Mouse (Mus musculus) embryo, embryonic 11 days (tissue): ENCODE results near the gene Slc39a11.

ENCODE experiments used
- DNase-seq: peaks from one replicate; pipeline ENCODE4 v3.0.0-alpha.2; 2015

Slc39a11 gene

GRCm38 (mm10) chr11:113389637-113390036, 260.2 kb downstream of the Slc39a11 start:
- peak; percentile 37 for DNase-seq

GRCm38 (mm10) chr11:113382674-113383571, 267.0 kb downstream of the Slc39a11 start:
- peak; percentile 75 for DNase-seq

- no peak for DNase-seq
Observed at GRCm38 (mm10) chr11:113381550-113381949, 268.3 kb downstream of the Slc39a11 start.

- DNase-seq, result no peak
Observed at GRCm38 (mm10) chr11:113378867-113379266, 271.0 kb downstream of the Slc39a11 start.

- DNase-seq, result no peak
Observed at GRCm38 (mm10) chr11:113376066-113376465, 273.8 kb downstream of the Slc39a11 start.

- no peak for DNase-seq
Observed at GRCm38 (mm10) chr11:113373926-113374325, 276.0 kb downstream of the Slc39a11 start.

- no peak for DNase-seq
Observed at GRCm38 (mm10) chr11:113373331-113373730, 276.5 kb downstream of the Slc39a11 start.

GRCm38 (mm10) chr11:113368046-113368445, 281.8 kb downstream of the Slc39a11 start:
- DNase-seq, result peak; percentile 54

- peak; percentile 60 for DNase-seq
Observed at GRCm38 (mm10) chr11:113366257-113367030, 283.4 kb downstream of the Slc39a11 start.

GRCm38 (mm10) chr11:113363739-113364138, 286.1 kb downstream of the Slc39a11 start:
- DNase-seq, result peak; percentile 27

- DNase-seq, result no peak
Observed at GRCm38 (mm10) chr11:113362617-113363016, 287.3 kb downstream of the Slc39a11 start.

GRCm38 (mm10) chr11:113360049-113360835, 289.6 kb downstream of the Slc39a11 start:
- DNase-seq, result no peak

GRCm38 (mm10) chr11:113355932-113356331, 293.9 kb downstream of the Slc39a11 start:
- DNase-seq, result no peak

GRCm38 (mm10) chr11:113352085-113352815, 297.6 kb downstream of the Slc39a11 start:
- DNase-seq, result peak; percentile 41

GRCm38 (mm10) chr11:113350583-113350982, 299.3 kb downstream of the Slc39a11 start:
- no peak for DNase-seq

GRCm38 (mm10) chr11:113346895-113347514, 302.9 kb downstream of the Slc39a11 start:
- DNase-seq, result no peak

GRCm38 (mm10) chr11:113339770-113340169, 310.1 kb downstream of the Slc39a11 start:
- no peak for DNase-seq

GRCm38 (mm10) chr11:113338581-113338980, 311.3 kb downstream of the Slc39a11 start:
- peak; percentile 37 for DNase-seq

- DNase-seq, result no peak
Observed at GRCm38 (mm10) chr11:113335706-113336105, 314.2 kb downstream of the Slc39a11 start.

- DNase-seq, result peak; percentile 28
Observed at GRCm38 (mm10) chr11:113334444-113334881, 315.4 kb downstream of the Slc39a11 start.

GRCm38 (mm10) chr11:113333535-113333934, 316.3 kb downstream of the Slc39a11 start:
- no peak for DNase-seq
